Mouse (Mus musculus): Measurements from ENCODE around the gene Mkrn3. TPM values are rescaled to one million over a fixed set of nuclear protein-coding genes. Genes with fewer than 3 reads are reported as not detected.
A peak's percentile ranks its signal among the peaks of the same experiment; 100 is the strongest.

Gene Mkrn3
- polyA plus RNA-seq, 1 experiment from 2014 or later: 6.7 TPM

DNA sequence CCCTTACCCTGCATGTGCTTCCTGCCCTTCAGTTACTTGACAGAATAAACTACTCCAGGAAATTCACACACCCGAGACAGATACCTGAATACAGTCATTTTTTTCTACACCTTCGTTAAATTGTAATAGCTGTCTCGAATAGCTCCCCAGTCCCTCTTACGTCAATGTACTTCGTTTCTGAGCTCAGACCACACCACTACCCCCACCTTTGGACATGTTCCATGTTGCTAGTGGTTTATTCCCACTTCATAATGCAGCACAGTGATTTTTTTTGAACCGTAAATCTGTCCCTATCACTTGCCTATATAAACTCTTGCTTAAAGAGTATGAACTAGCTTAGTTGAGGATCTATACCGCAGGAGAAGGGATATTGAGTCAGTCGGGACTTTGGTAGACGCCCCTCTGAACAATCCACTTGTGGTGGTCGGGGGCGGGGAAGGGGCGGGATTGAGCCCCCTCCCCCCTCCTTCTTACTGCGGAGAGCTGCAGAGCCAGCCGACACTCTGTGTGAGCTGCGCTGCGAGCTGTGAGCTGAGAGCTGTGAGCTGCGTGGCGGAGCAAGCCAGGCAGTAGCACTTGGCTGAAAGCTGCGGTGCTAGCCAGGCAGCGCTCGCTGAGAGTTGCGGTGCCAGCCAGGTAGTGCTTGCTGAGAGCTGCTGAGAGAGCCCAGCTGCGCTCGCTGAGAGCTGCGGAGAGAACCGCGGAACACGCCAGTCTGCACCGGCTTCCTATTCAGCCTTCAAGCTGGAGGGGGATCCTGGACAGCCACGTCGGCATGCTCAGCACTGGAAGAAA lies 43.2 kb downstream of the Mkrn3 start, which contains the start of gene Magel2:
TSS of gene Magel2 (plus strand) at position 501 of the 795 bp plus-strand sequence.
- peak within 1 kb of the TSS; percentile 33 for H3K9ac ChIP-seq
- no peaks in the 10 kb centered on the region for H3K27me3 ChIP-seq
- H3K4me3 ChIP-seq (replicated peaks): peak within 1 kb of the TSS; percentile 50
- peak; percentile 81 for ATAC-seq (ENCODE audit: insufficient number of reproducible peaks, low FRiP score, low TSS enrichment, low read depth)
- H3K4me2 ChIP-seq (replicated peaks): peak within 1 kb of the TSS; percentile 54
- H3K36me3 ChIP-seq: no peaks in the 10 kb centered on the region
- 22% methylated on average over 31 of the region's 31 CpGs for WGBS
- H3K27ac ChIP-seq (replicated peaks): no peak within 1 kb of the TSS
- no peaks in the 10 kb centered on the region for H3K4me1 ChIP-seq
- peaks cover 4% of the 10 kb centered on the region; the same call in 1 of the 2 replicates for H3K9me3 ChIP-seq (replicated peaks)

DNA sequence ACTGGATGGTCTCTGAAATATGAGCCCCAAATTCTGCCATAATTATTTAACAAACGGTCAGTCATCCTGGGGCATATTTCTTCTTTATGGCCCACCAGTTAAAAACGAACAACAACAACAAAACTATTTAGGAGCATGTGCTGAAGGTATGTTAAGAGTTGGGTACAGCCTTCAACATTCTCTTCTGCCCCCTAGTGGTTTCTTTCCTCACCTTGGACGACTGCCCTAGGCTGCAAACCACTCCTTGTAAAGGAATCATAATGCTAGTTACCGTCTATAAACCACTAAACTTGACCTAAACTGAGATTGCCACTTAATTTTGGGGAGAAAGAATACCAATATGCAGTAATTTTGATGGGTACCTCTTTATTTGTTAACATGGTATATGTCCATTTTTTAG lies 44.3 kb downstream of the Mkrn3 start:
- Histone ChIP-seq H3K27me3 (no peaks in the 10 kb centered on the region), H3K27ac (replicated peaks) (no peak overlapping the region), H3K4me1 (no peaks in the 10 kb centered on the region), H3K36me3 (no peaks in the 10 kb centered on the region), H3K4me2 (replicated peaks) (no peak overlapping the region), H3K4me3 (replicated peaks) (no peak overlapping the region), H3K9me3 (replicated peaks) (peaks cover 4% of the 10 kb centered on the region; the same call in 1 of the 2 replicates), H3K9ac (no peak overlapping the region)
- ATAC-seq (ENCODE audit: insufficient number of reproducible peaks, low FRiP score, low TSS enrichment, low read depth): no peak
- 30% methylated on average over 4 of the region's 4 CpGs for WGBS

Other genes starting within 250 kb of the Mkrn3 start
- 134 and 156 TPM in 2 replicates for gene Ndn, start 73.6 kb downstream of the Mkrn3 start, polyA plus RNA-seq (2015; fragmentation: Nextera tagmentation; extraction: Ambion mirVana)
- 6.9 and 7.0 TPM in 2 replicates for gene Magel2, start 43.1 kb downstream of the Mkrn3 start, polyA plus RNA-seq (2015; fragmentation: Nextera tagmentation; extraction: Ambion mirVana)
- 26.5 and 28.7 TPM in 2 replicates for gene Peg12, start 44.4 kb upstream of the Mkrn3 start, polyA plus RNA-seq (2015; fragmentation: Nextera tagmentation; extraction: Ambion mirVana)

All from embryonic facial prominence, embryonic 15.5 days (tissue).